ENCODE assay signal across 11 mouse cellular contexts in genomic region chr17:29361982-29362691, GRCm38 (mm10). TPM values are rescaled to one million over a fixed set of nuclear protein-coding genes. Genes with fewer than 3 reads are reported as not detected.
DNase-seq lines count a peak whose midpoint lies in the region; ATAC-seq and TF ChIP-seq lines count a peak whose summit lies in the region.
"Had no signal": no experiment of that assay in that cellular context is flagged by ENCODE, and none has a peak within 500 bp of the region (broad histone marks: within the 10 kb centered on the region; RNA-seq: fewer than 3 reads in every experiment).

No protein-coding gene starts in this region.

- no peak for DNase-seq in hindbrain, embryonic 10.5 days (ENCODE audit: low spot score)
- no peak for DNase-seq in hindbrain, embryonic 11.5 days (ENCODE audit: low spot score)
- DNase-seq in frontal cortex, postnatal 10 days (ENCODE audit: low spot score in 2 of 2), result no peak
- no peak for DNase-seq in midbrain, postnatal 0 days (ENCODE audit: low spot score)
- no peak for DNase-seq in urinary bladder, postnatal 14 days (ENCODE audit: low spot score)

- H3K4me3 ChIP-seq in hindbrain, embryonic 10.5 days, result no peak overlapping the region
- no peak overlapping the region for H3K4me3 ChIP-seq in hindbrain, embryonic 11.5 days (ENCODE audit: low read depth, low read length)
- H3K4me3 ChIP-seq in E14TG2a.4 (replicated peaks; ENCODE audit: low read length), result 0 out of 2 replicates have a peak overlapping the region, but pooled peaks have one; percentile 48
- no peak overlapping the region for H3K4me3 ChIP-seq in myocyte
- H3K4me3 ChIP-seq in midbrain, postnatal 0 days (ENCODE audit: low read depth, low read length), result no peak overlapping the region
- H3K4me3 ChIP-seq: lung, embryonic 15.5 days had no signal

- WGBS in hindbrain, embryonic 10.5 days, result 54% methylated on average over 8 of the region's 8 CpGs
- 56% methylated on average over 8 of the region's 8 CpGs for WGBS in hindbrain, embryonic 11.5 days
- 71% methylated on average over 8 of the region's 8 CpGs for WGBS in midbrain, postnatal 0 days

- H3K36me3 ChIP-seq in hindbrain, embryonic 10.5 days, result no peaks in the 10 kb centered on the region
- no peaks in the 10 kb centered on the region for H3K36me3 ChIP-seq in hindbrain, embryonic 11.5 days (ENCODE audit: control insufficient read depth, insufficient read depth, low read length)
- no peaks in the 10 kb centered on the region for H3K36me3 ChIP-seq in E14TG2a.4 (ENCODE audit: insufficient read depth, low read length)
- no peaks in the 10 kb centered on the region for H3K36me3 ChIP-seq in myocyte (ENCODE audit: control insufficient read depth, insufficient read depth)
- no peaks in the 10 kb centered on the region for H3K36me3 ChIP-seq in midbrain, postnatal 0 days (ENCODE audit: insufficient read depth, low read length)
- H3K36me3 ChIP-seq: lung, embryonic 15.5 days had no signal

- no peak for TF ChIP-seq CTCF in E14TG2a.4 (conservative IDR thresholded peaks at IDR 0.05; ENCODE audit: low read length)
- no peak for TF ChIP-seq CTCF in midbrain, postnatal 0 days (IDR thresholded peaks at IDR 0.05)

- no peak for TF ChIP-seq POLR2A in myocyte (IDR thresholded peaks at IDR 0.05; ENCODE audit: insufficient read length, low read depth)

- no peak for ATAC-seq in hindbrain, embryonic 11.5 days (ENCODE audit: low FRiP score)
- ATAC-seq in erythroblast, adult 5-6 weeks (replicated peaks; ENCODE audit: low FRiP score, poor library complexity, severe bottlenecking), result 0 out of 2 replicates have a peak, but pooled peaks have one; percentile 30
- no peak for ATAC-seq in midbrain, postnatal 0 days (ENCODE audit: low FRiP score)
- ATAC-seq: Patski had no signal

- H3K4me1 ChIP-seq in hindbrain, embryonic 10.5 days (replicated peaks), result peaks cover 28% of the 10 kb centered on the region
- H3K4me1 ChIP-seq in hindbrain, embryonic 11.5 days (replicated peaks; ENCODE audit: control insufficient read depth, insufficient read depth, low read length), result no peaks in the 10 kb centered on the region
- H3K4me1 ChIP-seq in E14TG2a.4 (replicated peaks; ENCODE audit: low read depth, low read length), result peaks cover 43% of the 10 kb centered on the region
- H3K4me1 ChIP-seq in midbrain, postnatal 0 days (ENCODE audit: insufficient read depth, low read length), result no peaks in the 10 kb centered on the region

- no peak overlapping the region for H3ac ChIP-seq in myocyte (ENCODE audit: control insufficient read depth, insufficient read length)

- no peak overlapping the region for H3K4me2 ChIP-seq in hindbrain, embryonic 11.5 days (replicated peaks; ENCODE audit: low read depth, low read length)
- no peak overlapping the region for H3K4me2 ChIP-seq in myocyte (ENCODE audit: low read depth)
- H3K4me2 ChIP-seq in midbrain, postnatal 0 days (ENCODE audit: low read depth, low read length, poor library complexity, severe bottlenecking), result no peak overlapping the region
- H3K4me2 ChIP-seq: lung, embryonic 15.5 days had no signal

- no peaks in the 10 kb centered on the region for H3K79me2 ChIP-seq in myocyte (ENCODE audit: control insufficient read depth, insufficient read depth)

- H3K27me3 ChIP-seq in hindbrain, embryonic 10.5 days (ENCODE audit: insufficient read depth, poor library complexity, severe bottlenecking), result no peaks in the 10 kb centered on the region
- no peaks in the 10 kb centered on the region for H3K27me3 ChIP-seq in hindbrain, embryonic 11.5 days (ENCODE audit: control insufficient read depth, insufficient read depth, low read length)
- peaks cover 5% of the 10 kb centered on the region for H3K27me3 ChIP-seq in E14TG2a.4 (ENCODE audit: insufficient read depth, low read length)
- no peaks in the 10 kb centered on the region for H3K27me3 ChIP-seq in myocyte (ENCODE audit: control insufficient read depth, insufficient read depth, insufficient read length)
- H3K27me3 ChIP-seq in midbrain, postnatal 0 days (ENCODE audit: insufficient read depth, low read length), result no peaks in the 10 kb centered on the region
- H3K27me3 ChIP-seq: lung, embryonic 15.5 days; Patski had no signal

- no peaks in the 10 kb centered on the region for H3K9me3 ChIP-seq in hindbrain, embryonic 10.5 days
- no peaks in the 10 kb centered on the region for H3K9me3 ChIP-seq in hindbrain, embryonic 11.5 days (ENCODE audit: control insufficient read depth, low read length)
- H3K9me3 ChIP-seq in E14TG2a.4 (ENCODE audit: low read length), result no peaks in the 10 kb centered on the region
- no peaks in the 10 kb centered on the region for H3K9me3 ChIP-seq in midbrain, postnatal 0 days (ENCODE audit: low read length)
- H3K9me3 ChIP-seq: lung, embryonic 15.5 days had no signal

- H3K9ac ChIP-seq in hindbrain, embryonic 11.5 days (ENCODE audit: low read depth, low read length), result no peak overlapping the region
- no peak overlapping the region for H3K9ac ChIP-seq in midbrain, postnatal 0 days (replicated peaks; ENCODE audit: low read length, poor library complexity, severe bottlenecking)
- H3K9ac ChIP-seq: lung, embryonic 15.5 days had no signal

- H3K27ac ChIP-seq in hindbrain, embryonic 10.5 days, result peak overlapping the region; percentile 1; the same call in 1 of the 2 replicates
- no peak overlapping the region for H3K27ac ChIP-seq in hindbrain, embryonic 11.5 days (ENCODE audit: low read depth, low read length)
- no peak overlapping the region for H3K27ac ChIP-seq in midbrain, postnatal 0 days (ENCODE audit: low read depth, low read length)
- H3K27ac ChIP-seq: kidney, postnatal 0 days; lung, embryonic 15.5 days had no signal

TF ChIP-seq in myocyte, 11 proteins besides CTCF, POLR2A, EP300 and RAD21:
- TF ChIP-seq TCF3 (IDR thresholded peaks at IDR 0.05; ENCODE audit: insufficient read length, low read depth), result no peak
- no peak for TF ChIP-seq MYOG (IDR thresholded peaks at IDR 0.05; ENCODE audit: control insufficient read depth in 1 of 3, insufficient read depth in 1 of 3, insufficient read length in 2 of 3, low read depth in 2 of 3)
- no peak for TF ChIP-seq MAX (IDR thresholded peaks at IDR 0.05; ENCODE audit: low read depth)
- TF ChIP-seq REST (IDR thresholded peaks at IDR 0.05; ENCODE audit: insufficient read depth, insufficient read length), result peak; percentile 80
- TF ChIP-seq CEBPB (IDR thresholded peaks at IDR 0.05; ENCODE audit: insufficient read depth, poor library complexity, severe bottlenecking), result no peak
- no peak for TF ChIP-seq USF1 (IDR thresholded peaks at IDR 0.05; ENCODE audit: low read depth)
- no peak for TF ChIP-seq E2F4 (IDR thresholded peaks at IDR 0.05; ENCODE audit: insufficient read depth)
- no peak for TF ChIP-seq SRF (IDR thresholded peaks at IDR 0.05; ENCODE audit: control insufficient read depth, insufficient read length, low read depth)

RNA-seq across cellular contexts. Expression of gene Fgd2, which starts 1.4 kb away (rescaled TPM):
- 5.9 and 7.5 TPM in 2 replicates for polyA plus RNA-seq in hindbrain, embryonic 10.5 days (2016; fragmentation: Nextera tagmentation; extraction: Ambion mirVana)
- polyA plus RNA-seq in hindbrain, embryonic 11.5 days (2014; fragmentation: Nextera tagmentation; extraction: Ambion mirVana), result 2.7 and 4.2 TPM in 2 replicates
- 3.3 TPM in 2 replicates for total RNA-seq in erythroblast, adult 5-6 weeks (2015; ENCODE audit: low replicate concordance)
- total RNA-seq in erythroblast, adult 5-6 weeks (2017; ENCODE audit: low replicate concordance), result 2.5 and 4.3 TPM in 2 replicates
- 0.54 TPM for polyA plus RNA-seq in myocyte (2012; fragmentation: generic; extraction: Trizol)
- 13.4 and 27.3 TPM in 2 replicates for total RNA-seq in midbrain, postnatal 0 days (2014; rRNA removed)
- 14.4 and 16.5 TPM in 2 replicates for polyA plus RNA-seq in midbrain, postnatal 0 days (2015; fragmentation: Nextera tagmentation; extraction: Ambion mirVana)

RNA-seq across cellular contexts. Expression of gene Mtch1, which starts 14.4 kb away (rescaled TPM):
- 338 and 391 TPM in 2 replicates for polyA plus RNA-seq in hindbrain, embryonic 10.5 days (2016; fragmentation: Nextera tagmentation; extraction: Ambion mirVana)
- 356 and 425 TPM in 2 replicates for polyA plus RNA-seq in hindbrain, embryonic 11.5 days (2014; fragmentation: Nextera tagmentation; extraction: Ambion mirVana)
- 19.2 and 28.0 TPM in 2 replicates for total RNA-seq in erythroblast, adult 5-6 weeks (2015; ENCODE audit: low replicate concordance)
- total RNA-seq in erythroblast, adult 5-6 weeks (2017; ENCODE audit: low replicate concordance), result 19.1 and 31.1 TPM in 2 replicates
- polyA plus RNA-seq in myocyte (2012; fragmentation: generic; extraction: Trizol), result 741 TPM
- total RNA-seq in midbrain, postnatal 0 days (2014; rRNA removed), result 605 and 625 TPM in 2 replicates
- polyA plus RNA-seq in midbrain, postnatal 0 days (2015; fragmentation: Nextera tagmentation; extraction: Ambion mirVana), result 510 and 517 TPM in 2 replicates

RNA-seq across cellular contexts. Expression of gene Pi16, which starts 44.7 kb away (rescaled TPM):
- 0.71 and 1.1 TPM in 2 replicates for polyA plus RNA-seq in hindbrain, embryonic 10.5 days (2016; fragmentation: Nextera tagmentation; extraction: Ambion mirVana)
- 0.32 and 0.67 TPM in 2 replicates for polyA plus RNA-seq in hindbrain, embryonic 11.5 days (2014; fragmentation: Nextera tagmentation; extraction: Ambion mirVana)
- 4.0 and 5.6 TPM in 2 replicates for total RNA-seq in erythroblast, adult 5-6 weeks (2015; ENCODE audit: low replicate concordance)
- total RNA-seq in erythroblast, adult 5-6 weeks (2017; ENCODE audit: low replicate concordance), result 5.4 and 9.5 TPM in 2 replicates
- polyA plus RNA-seq in myocyte (2012; fragmentation: generic; extraction: Trizol), result 7.1 TPM
- 4.3 and 4.6 TPM in 2 replicates for total RNA-seq in midbrain, postnatal 0 days (2014; rRNA removed)
- polyA plus RNA-seq in midbrain, postnatal 0 days (2015; fragmentation: Nextera tagmentation; extraction: Ambion mirVana), result 3.3 and 4.0 TPM in 2 replicates
- polyA plus RNA-seq: Patski had no signal
